Mouse (Mus musculus) mouse embryonic stem cell (cell line): ENCODE data around the gene Smug1.

Experiments
- in situ Hi-C, 2 experiments: fragments of 300-500 bp; cut with MboI; formaldehyde crosslinking; loops; 1 replicate in 1 of 2; 3 replicates in 1 of 2; pipeline ENCODE4 v1.14.3; 2019 to 2020; ENCODE audit warnings: low sequenced_read_pairs in 2 of 2, low pct_unique_long_range_greater_than_20kb in 1 of 2, mixed read lengths in 1 of 2; ENCODE audit not compliant: unreplicated experiment in 1 of 2

Gene Smug1

DNA sequence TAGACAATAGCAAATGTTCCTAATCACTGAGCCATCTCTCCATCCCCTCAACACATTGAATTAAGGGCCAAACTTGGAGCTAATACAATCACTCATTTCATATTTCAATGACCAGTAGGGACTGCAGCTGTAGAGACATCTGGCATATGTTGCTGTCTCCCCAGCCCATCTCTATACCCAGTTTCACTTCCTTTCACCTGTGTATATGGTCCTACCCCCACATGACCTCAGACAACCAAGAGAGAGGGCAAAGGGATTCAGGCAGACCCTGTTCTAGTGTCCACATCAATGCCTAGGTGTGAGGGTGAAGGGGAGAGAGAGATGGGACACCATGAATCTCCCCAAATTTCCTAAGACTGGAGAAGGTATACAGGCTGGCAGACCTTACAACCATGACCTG lies 13.5 kb upstream of the Smug1 start:
- in situ Hi-C loops: no loop called here

DNA sequence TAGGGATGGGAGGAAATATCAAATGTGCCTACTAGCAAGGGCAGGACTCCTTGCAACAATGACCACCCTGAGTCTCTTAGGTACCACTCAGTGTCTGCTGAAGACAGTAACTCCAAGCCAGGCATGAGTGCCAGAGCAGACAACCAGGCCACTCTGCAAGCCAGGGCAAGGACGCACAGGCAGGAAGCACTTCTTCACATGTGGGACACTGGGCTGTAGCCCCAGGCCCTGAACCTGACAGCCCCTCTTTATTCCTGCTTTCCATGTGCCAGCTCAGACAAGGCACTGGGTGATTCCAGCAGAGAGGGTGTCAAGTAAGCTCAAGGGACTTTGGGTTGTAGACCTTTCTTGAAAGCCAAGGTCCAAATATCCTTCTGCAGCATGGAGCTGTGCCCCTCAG lies 11.9 kb upstream of the Smug1 start:
- in situ Hi-C loops: loop anchor here in 1 of 2 experiments (10.0 kb wide), 1 partner anchor 434 kb away; no protein-coding TSS in a partner anchor

DNA sequence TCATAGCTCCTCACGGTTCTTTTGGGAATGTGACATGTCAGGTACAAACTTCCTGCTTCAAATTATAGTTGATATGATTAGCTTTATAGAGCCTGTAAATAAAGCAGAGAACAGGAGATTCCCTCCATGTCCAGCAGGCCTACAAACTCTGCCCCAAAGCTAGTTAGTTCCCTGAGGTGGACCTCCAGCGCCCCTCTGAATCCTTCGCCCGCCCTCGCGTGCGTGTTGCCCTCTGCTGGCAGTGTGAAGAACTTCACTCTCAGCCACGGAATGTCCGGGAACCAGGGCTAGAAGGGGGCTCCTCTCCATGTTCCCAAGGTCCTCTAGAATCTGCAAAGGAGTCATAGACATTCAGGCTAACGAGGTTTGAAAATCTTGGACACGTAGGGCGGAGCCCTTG lies 11.2 kb upstream of the Smug1 start:
- in situ Hi-C loops: loop anchor here in 1 of 2 experiments (10.0 kb wide), 1 partner anchor 433 kb away; no protein-coding TSS in a partner anchor

DNA sequence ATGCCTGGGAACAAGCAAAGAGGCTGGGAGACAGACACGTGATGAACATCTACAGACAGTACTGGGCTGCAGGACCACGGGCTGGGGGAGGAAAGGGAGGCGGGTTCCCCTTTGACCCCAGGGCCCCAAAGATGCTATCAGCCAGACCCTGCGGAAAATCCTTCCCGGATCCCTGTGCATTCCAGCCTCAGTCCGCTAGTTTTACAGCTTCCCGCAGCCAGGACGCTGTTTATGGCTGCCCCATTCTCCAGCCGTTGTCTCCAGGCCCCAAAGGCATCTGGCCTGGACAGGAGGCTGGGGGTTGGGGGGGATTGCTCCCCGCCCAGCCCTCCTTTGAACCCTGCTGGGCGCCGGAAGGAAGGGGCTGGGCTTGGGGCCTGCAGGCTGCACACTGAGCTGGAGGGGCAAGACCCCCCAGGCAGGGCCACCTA lies 10.7 kb upstream of the Smug1 start:
- in situ Hi-C loops: loop anchor here in 1 of 2 experiments (10.0 kb wide), 1 partner anchor 433 kb away; no protein-coding TSS in a partner anchor

DNA sequence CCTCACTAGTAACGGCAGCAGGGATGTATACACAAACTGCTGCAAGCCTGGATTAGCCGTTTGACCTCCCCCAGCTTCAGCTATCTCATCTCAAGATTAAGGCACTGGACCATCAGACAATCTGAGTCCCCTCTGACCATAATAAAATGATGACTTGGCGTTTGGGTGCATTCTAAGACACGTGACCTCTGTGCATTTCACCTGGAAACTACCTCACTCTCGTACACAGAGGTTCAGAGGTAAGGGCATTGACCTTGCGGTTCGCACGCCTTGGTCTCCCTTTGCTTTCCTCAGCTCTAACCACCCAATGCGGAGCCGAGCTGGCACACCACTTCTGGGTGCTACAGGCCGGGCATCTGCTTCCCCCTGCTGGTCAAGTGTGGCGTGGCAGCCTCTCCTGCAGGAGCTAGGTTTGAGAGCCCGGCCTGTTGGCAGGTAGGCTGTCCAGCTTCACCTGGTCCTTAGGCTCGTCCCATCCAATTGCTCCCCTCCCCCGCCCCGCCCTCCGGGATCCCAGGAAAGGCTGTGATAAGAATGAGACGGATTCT lies 10.1 kb upstream of the Smug1 start:
- in situ Hi-C loops: loop anchor here in 1 of 2 experiments (10.0 kb wide), 1 partner anchor 432 kb away; no protein-coding TSS in a partner anchor

DNA sequence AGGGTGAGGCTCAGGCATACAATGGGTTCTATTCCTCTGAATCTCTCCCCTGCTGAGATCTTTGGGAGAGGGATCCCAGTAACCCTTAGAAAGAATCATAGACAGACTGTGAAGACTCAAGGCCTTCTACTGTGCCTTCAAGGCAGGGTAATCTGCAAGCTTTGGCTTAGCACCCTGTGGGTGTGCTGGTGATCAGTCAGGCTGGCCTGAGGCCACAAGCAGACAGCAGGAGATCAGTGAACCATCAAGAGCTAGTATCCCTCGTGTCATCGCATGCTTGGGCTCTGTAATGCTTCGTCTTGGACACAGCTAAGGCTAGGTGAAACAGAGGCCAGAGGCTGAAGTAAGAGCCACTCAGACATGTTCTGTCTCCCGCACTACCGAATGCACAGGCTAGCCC lies 6.4 kb upstream of the Smug1 start:
- in situ Hi-C loops: loop anchor here (5.0 to 10.0 kb wide), 2 partner anchors 186 to 428 kb away; no protein-coding TSS in a partner anchor

DNA sequence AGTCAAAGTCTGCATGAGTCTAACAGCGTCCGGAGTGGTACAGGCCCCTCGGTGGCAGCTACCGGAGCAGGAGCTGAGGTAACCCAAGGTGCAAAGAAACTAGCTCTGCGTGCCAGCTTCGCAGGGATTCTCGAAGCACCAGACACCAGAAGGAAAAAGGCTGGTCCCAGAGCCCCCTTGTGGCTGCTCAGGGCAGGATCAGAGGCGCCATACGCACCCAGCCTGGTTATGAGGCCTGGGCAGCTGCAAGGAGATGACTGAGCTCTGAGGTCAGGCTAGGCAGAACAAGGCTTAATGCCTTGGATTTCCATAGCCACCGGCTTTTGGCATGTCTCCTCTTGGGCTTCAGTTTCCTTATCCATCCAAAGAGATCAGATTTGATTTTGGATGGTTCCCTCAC lies 5.6 kb upstream of the Smug1 start:
- in situ Hi-C loops: loop anchor here (5.0 to 10.0 kb wide), 2 partner anchors 185 to 428 kb away; no protein-coding TSS in a partner anchor

DNA sequence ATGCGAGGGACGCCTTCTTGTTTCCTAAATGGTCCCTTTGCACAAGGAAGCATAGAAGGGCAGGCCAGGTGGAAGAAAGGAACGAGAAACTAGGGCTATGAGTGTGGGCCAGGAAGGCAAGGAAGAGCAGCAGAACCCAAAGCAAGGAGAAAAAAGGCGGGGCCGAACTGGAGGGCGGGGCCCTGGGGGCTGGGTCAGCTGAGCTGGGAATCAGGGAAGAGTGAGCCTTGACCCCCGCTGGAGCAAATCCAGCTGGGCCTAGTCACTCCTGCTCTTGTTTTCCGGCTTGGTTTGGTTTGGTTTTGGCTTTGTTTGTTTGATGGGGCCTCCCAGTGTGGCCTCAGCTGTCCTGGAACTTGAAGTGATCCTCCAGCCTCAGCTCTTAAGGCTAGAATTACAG lies 4.4 kb upstream of the Smug1 start:
- in situ Hi-C loops: loop anchor here (5.0 to 10.0 kb wide), 2 partner anchors 184 to 426 kb away; no protein-coding TSS in a partner anchor

DNA sequence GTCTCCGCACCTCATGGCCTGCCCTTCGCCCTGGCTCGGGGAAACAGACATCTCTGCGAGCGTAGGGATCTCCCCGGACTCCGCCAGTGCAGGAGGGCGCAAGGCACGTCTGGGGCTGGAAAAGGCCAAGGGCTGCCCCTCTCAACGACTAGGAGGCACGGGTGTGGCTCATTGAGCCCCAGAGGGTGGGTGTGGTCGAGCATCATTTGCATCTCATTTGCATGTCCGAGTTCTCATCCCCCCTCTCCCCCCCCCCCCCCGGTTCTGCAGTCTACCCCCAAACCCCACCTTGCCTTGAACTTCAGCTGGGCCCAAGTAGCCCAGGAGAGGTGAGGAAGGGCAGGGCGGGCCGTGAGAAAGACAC lies 3.4 kb upstream of the Smug1 start:
- in situ Hi-C loops: loop anchor here (5.0 to 10.0 kb wide), 2 partner anchors 183 to 425 kb away; no protein-coding TSS in a partner anchor

DNA sequence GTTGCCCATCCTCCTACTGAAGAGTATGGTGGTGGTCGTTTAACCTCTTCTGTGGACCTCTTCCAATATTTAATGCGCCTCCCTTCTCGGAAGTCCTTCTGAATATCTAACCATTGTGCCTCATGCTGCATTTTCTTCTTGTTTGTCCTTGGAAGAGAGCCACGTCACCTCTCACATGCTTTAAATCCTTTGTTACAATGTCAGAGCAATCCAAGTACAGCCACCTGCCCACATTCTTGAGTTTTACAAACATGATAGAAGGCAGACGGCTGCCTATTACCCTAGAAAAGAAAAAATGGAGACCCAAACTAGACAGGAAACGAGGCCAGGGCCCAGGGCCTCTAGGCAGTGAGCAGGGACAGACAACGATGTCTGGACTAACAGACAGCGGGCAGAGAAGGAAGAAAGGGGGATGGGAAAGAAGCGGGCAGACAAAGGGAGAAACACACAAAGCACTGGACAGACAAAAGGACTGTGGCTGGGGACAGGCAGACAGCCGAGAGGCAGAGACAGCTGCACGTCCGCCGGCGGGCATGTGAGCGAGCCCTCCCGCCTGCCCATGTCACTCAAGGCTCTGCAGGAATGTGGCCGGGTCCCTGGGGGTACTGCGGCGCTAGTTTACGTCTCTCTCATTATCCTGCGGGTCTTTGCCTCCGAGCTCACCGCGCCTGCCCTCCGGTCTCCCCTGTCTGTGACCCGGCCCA lies 2.9 kb upstream of the Smug1 start:
- in situ Hi-C loops: loop anchor here (5.0 to 10.0 kb wide), 2 partner anchors 182 to 425 kb away; no protein-coding TSS in a partner anchor

DNA sequence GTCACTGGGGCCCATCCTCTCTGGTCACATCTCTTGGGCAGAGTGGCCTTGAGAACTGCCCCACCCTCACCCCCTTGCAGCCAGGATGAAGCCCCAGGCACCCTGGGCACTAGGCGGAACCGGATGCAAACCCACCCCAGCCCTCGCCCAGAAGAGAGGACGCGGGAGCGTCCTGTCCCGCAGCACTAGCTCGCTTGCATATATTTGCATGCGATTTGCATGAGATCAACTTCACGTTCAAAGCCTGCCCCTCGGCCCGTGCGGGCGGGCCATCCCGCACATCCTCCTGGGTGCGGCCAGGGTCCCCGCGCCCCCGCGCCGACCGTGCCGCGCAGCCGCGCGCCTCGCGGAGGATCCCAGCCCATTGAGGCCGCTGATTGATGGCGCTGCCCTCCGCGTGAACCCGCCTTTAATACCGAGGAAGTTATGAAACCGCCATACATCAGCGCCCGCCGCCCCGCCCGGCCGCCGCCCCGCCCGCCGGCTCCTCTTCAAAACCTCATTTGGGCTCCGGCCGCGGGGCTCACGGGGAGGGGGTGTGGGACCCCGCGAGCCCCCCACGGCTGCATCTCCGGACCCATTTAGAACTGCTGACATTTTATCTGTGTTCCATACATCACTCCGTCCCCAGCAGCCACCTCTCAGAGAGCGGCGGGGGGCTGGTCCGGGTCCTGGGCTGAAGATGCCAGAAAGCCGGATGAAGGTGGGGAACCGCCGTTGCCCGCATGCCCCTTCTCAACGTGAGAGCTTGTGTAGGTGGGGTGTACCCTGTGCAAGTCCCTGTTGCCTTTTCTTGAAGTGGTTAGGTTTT lies 2.1 kb upstream of the Smug1 start:
- in situ Hi-C loops: no loop called here

DNA sequence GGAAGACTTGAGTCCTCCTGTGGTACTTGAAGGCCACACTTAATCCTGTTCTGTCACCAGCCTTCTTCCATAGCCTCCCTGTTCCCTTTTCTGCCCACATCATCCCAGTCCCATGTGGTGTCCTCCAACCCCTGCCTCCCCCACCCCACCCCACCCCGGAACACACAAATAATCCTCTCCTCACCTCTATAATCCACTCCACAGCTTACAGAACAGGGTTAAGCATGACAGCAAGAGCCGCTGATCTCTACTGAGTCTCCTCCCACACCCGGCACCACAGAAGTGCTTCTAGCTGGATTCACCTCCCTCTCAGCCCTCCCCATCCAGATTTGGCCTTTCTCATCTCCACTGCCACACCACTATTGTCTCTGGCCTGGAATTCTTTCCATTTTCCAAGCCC lies 894 bp upstream of the Smug1 start:
- in situ Hi-C loops: no loop called here

DNA sequence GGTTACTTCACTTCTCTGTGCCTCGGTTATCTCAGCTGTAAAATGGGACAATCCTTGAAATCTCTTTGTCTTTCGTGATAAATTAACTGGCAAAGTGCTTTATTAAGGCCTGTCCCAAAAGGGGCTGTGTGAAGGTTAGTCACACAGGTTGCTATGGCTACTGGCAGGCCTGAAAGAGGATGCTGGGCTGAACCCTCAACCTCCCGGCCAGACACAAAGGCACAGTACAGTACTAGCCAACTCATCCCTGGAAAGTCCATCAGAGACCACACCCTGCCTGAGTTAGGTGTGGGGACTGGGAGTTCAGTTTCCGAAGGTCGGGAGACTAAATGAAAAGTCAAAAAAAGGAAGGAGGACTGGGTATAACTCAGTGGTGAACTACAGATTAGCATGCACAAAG lies 968 bp downstream of the Smug1 start:
- in situ Hi-C loops: no loop called here

DNA sequence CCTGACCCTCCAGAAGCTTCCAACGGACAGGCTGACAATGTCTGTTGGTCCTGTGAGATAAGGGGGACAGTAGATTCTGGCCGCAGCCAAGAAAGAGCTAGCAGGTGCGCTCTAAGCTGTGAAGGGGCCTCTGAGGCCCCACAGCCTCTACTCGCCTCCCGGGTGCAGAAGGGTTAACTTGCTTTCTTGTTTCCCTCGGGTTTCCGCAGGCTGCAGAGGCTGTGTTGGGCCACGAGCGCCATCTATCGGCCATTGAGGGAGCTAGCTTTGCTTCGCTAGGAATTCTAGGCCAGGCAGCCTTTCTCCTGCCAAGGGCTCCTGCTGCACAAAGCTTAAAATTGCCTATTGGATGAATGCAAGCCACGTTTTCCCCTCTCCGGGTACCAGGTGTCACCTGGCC lies 1.5 kb downstream of the Smug1 start:
- in situ Hi-C loops: no loop called here

DNA sequence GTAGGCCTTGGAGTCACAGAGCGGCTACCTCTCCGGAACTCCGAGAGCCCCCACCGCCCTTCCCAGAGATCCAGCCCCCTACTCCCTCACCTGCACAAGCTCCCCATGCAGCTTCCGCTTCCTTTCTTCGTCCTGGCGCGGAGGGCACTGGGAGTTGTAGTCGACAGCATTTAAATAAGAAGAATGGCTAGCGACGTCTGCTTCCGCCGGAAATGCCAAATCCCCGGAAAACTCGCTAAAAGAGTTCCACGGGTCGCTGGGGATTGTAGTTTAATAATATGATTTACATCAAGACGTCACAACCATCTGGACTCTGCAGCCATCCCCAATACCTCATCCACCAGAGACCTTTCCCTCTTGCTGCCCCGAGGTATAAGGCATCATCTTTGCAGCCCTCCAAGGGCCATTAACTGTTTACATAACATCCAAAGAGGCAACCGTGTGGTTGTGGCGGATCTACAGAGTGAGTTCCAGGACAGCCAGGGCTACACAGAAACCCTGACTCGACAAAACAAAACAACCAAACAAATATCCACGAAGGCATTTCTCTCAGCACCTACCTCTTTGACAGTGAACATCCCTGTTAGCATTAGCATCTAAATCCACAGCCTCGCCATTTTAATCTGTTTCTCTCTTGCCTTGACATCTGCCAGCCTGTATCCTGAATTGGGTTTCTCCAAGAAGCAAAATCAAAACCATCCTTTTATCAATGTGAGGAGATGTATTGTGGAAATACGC lies 3.5 kb downstream of the Smug1 start:
- in situ Hi-C loops: no loop called here

DNA sequence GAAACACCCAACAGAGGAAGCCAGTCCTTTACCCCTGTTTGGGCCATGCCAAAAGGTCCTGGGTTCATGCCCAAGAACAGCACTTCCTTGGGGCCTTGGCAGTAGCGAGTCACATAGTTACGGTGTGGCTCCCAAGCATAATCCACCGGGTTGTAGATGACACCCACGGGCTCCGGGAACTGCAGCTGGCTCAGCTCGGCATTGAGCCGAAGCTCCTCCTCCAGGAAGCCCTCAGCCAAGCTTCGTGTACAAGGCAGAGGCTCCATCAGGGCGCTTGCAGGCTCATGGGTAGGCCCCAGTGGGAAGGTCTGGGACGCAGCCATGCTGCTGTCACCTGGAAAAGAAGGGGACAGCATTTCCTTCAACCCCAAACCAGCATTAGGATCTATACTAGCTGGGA lies 9.3 kb downstream of the Smug1 start:
- in situ Hi-C loops: no loop called here

DNA sequence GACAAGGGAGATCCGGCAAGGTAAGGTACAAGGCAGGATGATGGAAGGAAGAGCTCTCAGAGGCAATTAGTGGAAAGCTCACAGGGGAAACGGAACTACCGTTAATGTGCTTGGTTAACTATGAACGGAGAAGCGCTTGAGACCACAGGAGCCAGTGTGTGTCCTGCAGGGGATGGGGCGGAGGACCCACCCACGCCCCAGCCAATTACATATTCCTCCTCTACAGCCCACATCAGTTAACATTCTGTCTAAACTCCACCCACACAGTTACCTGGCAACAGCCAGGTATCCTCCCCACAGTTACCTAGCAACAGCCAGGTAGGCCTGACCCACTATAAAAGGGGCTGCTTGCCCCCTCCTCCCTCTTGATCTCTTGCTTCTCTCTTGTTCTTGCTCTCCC lies 10.0 kb downstream of the Smug1 start:
- in situ Hi-C loops: no loop called here
